Mouse (Mus musculus) T-cell, adult 2 months (primary cell): Measurements from ENCODE around the gene Rbfox3.

Experiments
- DNase-seq: peaks from one replicate; pipeline ENCODE4 v3.0.0; 2022; ENCODE audit warnings: low spot score

The Rbfox3 gene

GRCm38 (mm10) chr11:118669820-118670219 lies 241.6 kb downstream of the Rbfox3 start:
- no peak for DNase-seq

- DNase-seq, result no peak
Measured at GRCm38 (mm10) chr11:118668351-118668750, 243.0 kb downstream of the Rbfox3 start.

GRCm38 (mm10) chr11:118667946-118668345 lies 243.5 kb downstream of the Rbfox3 start:
- DNase-seq, result no peak

- no peak for DNase-seq
Measured at GRCm38 (mm10) chr11:118666172-118666571, 245.2 kb downstream of the Rbfox3 start.

GRCm38 (mm10) chr11:118663305-118663704 lies 248.1 kb downstream of the Rbfox3 start:
- DNase-seq, result no peak

- DNase-seq, result no peak
Measured at GRCm38 (mm10) chr11:118659305-118659704, 252.1 kb downstream of the Rbfox3 start.

- DNase-seq, result no peak
Measured at GRCm38 (mm10) chr11:118655833-118656232, 255.6 kb downstream of the Rbfox3 start.

GRCm38 (mm10) chr11:118653521-118654318 lies 257.7 kb downstream of the Rbfox3 start:
- no peak for DNase-seq

GRCm38 (mm10) chr11:118652401-118653240 lies 258.8 kb downstream of the Rbfox3 start:
- DNase-seq, result no peak

GRCm38 (mm10) chr11:118648369-118648768 lies 263.0 kb downstream of the Rbfox3 start:
- no peak for DNase-seq

GRCm38 (mm10) chr11:118646864-118647263 lies 264.5 kb downstream of the Rbfox3 start:
- DNase-seq, result no peak

- no peak for DNase-seq
Measured at GRCm38 (mm10) chr11:118645158-118645557, 266.2 kb downstream of the Rbfox3 start.

- DNase-seq, result no peak
Measured at GRCm38 (mm10) chr11:118640706-118641105, 270.7 kb downstream of the Rbfox3 start.

GRCm38 (mm10) chr11:118637718-118638117 lies 273.7 kb downstream of the Rbfox3 start:
- DNase-seq, result no peak

- no peak for DNase-seq
Measured at GRCm38 (mm10) chr11:118634647-118635046, 276.8 kb downstream of the Rbfox3 start.

GRCm38 (mm10) chr11:118629718-118630117 lies 281.7 kb downstream of the Rbfox3 start:
- no peak for DNase-seq

GRCm38 (mm10) chr11:118627541-118627940 lies 283.9 kb downstream of the Rbfox3 start:
- DNase-seq, result no peak

GRCm38 (mm10) chr11:118620869-118621268 lies 290.5 kb downstream of the Rbfox3 start:
- no peak for DNase-seq

- DNase-seq, result no peak
Measured at GRCm38 (mm10) chr11:118614126-118614525, 297.3 kb downstream of the Rbfox3 start.

GRCm38 (mm10) chr11:118610128-118610527 lies 301.3 kb downstream of the Rbfox3 start:
- DNase-seq, result no peak

- DNase-seq, result peak; percentile 46
Measured at GRCm38 (mm10) chr11:118609236-118610000, 302.0 kb downstream of the Rbfox3 start.

- no peak for DNase-seq
Measured at GRCm38 (mm10) chr11:118607927-118608326, 303.5 kb downstream of the Rbfox3 start.
